Mouse (Mus musculus) gonadal fat pad, adult 2 months (tissue): ENCODE measurements around the gene Vamp8. TPM values are rescaled to one million over a fixed set of nuclear protein-coding genes. Genes with fewer than 3 reads are reported as not detected.

Source experiments
- DNase-seq: peaks from one replicate; pipeline ENCODE4 v3.0.0-alpha.2; 2012; ENCODE audit warnings: low read depth
- polyA plus RNA-seq: library from polyadenylated mRNA; depleted of rRNA; stranded (reverse); fragments of >200 nt; gene quantifications from 2 replicates; pipeline ENCODE4 v1.2.3, GENCODE M21; 2012

Gene Vamp8
- polyA plus RNA-seq, 1 experiment, result 190 TPM

GRCm38 (mm10) chr6:72371571-72371970, 18.9 kb downstream of the Vamp8 start:
- DNase-seq, result no peak

DNA sequence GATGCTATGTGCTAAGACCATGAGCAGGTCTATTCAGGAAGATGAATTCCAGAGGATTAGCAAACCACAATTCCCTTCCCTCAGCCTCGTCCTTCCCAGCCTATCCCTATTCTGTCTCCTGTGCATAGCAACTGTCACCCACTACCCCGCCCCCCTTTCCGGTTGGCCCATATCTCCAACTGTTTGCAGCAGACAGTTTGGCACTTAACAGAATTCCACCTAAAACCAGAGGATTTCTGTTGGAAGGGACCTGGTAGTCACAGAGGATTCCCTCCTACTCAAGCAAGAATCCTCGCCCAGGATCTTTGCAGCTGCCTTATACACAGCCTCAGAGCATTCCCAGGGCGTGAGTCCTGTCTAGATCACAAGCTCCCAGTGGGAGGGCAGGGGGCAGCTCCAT, 19.4 kb downstream of the Vamp8 start:
- no peak for DNase-seq

DNA sequence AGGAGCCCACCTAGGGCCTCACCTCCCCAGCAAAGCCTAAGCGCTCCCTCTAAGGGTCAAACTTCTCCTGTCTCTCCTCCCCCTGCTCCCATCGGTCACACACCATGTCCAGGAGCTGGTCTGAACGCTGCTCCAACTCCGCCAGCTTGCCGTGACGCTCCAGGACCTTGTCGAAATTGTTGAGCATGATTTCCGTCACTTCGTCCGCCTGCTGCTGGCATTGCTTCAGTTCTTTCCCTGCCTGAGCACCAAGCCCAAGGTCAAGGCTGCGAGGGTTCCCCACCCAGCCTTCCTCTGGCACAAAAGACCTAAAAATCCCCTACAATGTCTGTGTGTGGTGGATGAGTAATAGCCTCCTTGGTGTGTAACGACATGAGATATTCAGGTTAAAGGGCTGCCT, 20.4 kb downstream of the Vamp8 start:
- no peak for DNase-seq

- no peak for DNase-seq
These were observed 20.9 kb downstream of the Vamp8 start for GRCm38 (mm10) chr6:72369557-72369956.

DNA sequence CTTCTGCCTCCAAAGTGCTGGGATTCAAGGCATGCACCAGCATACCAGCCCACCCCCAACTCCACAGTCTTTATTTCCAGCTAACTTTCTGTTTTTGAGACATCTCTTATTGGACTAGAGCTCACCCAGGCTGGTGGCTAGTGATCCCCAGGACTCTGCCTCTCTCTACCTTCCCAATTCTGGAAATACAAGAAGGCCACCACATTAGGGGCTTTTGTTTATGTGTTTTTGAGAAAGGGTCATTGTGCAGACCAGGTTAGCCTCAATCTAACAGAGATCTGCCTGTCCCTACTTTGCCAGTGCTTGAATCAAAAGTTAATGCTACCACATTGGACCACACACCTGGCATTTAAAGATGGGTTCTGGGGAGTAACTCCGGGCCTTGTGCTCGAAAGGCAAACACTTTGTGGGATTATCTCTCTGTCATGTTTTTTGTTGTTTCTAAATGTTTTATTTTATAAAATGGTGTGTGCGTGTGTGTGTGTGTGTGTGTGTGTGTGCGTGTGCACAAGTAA, 23.0 kb downstream of the Vamp8 start:
- no peak for DNase-seq

DNA sequence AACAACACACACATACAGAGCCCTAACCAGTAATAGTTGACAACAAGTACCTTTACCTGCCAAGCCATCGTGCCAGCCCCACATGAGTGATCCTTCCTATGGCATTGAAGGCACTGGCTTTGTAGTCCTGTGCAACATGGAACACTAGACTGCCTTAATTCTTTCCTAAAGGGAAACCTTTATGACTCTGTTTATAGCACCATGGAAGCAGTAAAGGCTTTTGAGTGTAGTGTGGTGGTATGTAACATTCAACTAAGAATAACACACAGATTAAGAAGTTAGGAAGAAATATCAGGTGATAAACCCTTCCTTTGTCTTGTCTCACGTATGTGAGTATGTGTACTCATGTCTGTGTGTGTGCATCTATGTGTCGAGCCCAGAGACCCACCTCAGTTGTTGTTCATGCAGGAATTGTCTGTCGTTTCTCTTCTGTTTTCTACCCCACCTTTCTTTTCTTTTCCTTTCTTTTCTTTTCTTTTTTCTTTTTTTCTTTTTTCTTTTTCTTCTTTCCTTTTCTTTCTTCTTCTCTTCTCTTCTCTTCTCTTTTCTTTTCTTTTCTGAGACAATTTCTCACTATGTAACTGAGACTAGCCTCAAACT, 23.6 kb downstream of the Vamp8 start, which contains the start of gene Rnf181:
Gene Rnf181, minus strand, starts transcription at position 113 of the 600 bp plus-strand sequence.
- no peak for DNase-seq

DNA sequence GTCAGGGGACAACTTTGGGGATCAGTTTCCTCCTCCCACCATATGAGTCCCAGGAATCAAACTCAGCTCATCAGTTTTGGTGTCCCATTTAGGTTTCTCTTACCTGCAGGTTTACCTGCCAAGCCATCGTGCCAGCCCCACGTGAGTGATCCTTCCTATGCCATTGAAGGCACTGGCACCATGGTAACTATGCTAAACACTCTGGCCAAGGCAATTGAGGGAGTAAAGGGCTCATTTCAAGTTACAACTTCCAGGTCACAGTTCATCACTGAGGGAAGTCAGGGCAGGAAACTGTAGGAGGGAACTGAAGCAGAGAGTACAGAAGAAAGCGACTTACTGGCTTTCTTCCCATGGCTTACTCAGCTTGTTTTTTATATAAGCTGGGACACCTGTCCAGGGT, 24.2 kb downstream of the Vamp8 start:
- DNase-seq, result no peak

GRCm38 (mm10) chr6:72364985-72365384, 25.5 kb downstream of the Vamp8 start:
- DNase-seq, result no peak

GRCm38 (mm10) chr6:72364009-72364408, 26.5 kb downstream of the Vamp8 start:
- DNase-seq, result no peak

GRCm38 (mm10) chr6:72362132-72363028, 28.1 kb downstream of the Vamp8 start:
- peak; percentile 91 for DNase-seq

DNA sequence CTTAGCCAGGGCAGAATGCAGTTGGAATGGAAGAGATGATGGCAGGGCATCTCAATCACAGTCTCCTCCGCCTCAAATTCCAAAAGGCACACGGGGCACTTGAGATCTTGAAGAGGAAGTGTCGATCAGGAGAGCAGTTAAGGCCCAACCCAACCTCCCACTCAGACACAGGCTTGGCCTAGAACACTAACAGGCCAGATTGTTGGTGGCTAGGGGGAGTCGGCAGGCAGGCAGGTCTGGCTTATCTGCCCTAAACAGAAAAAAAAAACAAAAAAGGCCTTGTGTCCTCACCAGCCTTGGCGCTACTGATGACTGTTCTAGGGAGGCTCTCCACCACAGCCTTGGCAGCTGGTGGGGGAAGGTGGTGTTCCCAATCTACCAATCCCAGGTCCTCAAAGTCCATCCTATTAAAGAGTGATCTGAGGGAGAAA, 29.4 kb downstream of the Vamp8 start:
- DNase-seq, result no peak

DNA sequence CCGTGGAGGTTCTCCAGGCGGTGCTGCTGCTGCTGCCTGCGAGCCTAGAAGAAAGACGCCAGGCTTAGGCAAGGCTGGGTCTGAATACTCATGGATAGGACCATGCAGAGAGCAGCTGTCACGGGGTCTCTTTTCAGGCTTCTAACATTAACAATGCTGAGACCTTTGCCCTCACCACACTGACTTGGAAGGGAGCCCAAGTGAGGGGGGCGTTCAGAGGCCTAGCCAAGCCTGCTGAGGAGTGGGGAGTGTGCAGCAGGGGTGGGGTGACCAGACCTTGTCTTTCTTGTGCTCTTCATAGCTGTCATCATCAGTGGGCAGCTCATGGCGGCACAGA, 29.9 kb downstream of the Vamp8 start:
- DNase-seq, result no peak

DNA sequence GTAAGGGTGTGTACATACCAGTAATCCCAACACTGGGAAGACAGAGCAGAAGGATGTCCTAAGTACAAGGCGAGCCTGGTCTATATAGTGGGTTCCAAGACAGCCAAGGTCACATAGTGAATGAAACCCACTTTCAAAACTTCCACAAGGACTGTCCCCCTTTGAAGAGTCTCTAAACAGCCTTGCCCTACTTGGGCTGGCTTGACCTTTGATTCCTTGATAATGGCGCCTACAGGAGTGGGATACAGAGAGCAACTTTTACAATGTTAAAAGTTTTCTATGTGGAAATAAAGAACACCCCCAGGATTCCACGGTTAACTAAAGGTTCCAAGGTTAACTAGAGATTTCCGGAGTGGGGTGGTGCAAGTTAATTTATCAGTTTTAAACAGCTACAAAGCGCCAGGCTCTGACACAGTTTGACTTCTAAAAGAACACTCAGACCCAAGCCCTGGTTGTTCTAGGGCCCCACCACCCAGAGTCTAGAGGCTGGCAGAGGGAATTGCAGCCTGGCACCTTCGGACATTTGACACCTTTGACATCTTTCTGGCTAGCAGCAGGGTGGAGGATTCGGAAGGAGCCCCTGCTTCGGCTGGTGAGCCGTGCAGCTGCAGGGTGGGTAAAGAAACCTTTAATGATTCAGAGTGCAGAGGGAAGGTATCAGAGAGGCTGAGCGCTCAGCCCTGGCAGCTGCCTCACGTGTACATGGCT, 30.5 kb downstream of the Vamp8 start:
- DNase-seq, result no peak

GRCm38 (mm10) chr6:72359343-72359742, 31.2 kb downstream of the Vamp8 start:
- no peak for DNase-seq

GRCm38 (mm10) chr6:72358086-72358764, 32.3 kb downstream of the Vamp8 start:
- DNase-seq, result no peak

DNA sequence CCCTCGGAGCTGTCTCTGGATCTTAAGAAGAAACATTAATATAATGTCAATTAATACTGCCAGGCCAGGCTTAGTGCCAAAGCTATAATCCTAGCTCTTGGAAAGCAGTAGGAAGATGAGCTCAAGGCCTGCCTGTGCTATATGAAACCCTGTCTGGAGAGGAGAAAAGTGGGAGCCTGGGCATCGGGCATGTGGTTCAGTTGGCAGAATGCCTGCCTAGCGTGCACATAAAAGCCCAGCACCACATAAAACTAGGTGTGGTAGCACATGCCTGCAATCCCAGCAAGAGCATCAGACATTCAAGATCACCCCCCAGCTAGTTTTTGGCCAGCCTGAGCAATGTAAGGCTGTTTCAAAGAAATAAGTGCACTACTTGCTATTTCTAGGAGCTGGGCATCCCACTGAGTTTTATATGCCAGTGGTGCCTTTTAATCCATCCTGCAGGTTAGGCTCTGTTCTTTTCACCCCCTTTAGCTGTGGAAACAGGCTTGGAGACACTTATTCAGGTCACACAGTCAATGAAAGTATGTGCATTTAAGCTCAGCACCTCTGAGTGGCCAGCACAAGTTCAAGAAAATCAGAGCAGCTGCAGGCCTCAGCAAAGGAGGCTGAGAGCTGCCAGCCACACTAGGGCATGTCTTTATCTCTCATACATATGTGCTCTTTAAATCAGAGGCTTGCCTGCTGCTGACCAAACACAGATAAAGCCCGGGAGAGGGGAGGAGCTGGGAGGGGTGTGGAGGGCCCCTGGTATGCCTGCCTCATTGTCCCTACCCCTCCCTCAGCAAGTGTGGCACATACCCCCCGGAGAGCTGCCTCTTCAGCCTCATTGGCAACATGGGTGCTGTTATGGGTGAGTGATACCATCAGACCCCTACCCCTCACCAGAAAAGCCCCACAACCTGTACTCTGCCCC, 33.1 kb downstream of the Vamp8 start:
- no peak for DNase-seq

DNA sequence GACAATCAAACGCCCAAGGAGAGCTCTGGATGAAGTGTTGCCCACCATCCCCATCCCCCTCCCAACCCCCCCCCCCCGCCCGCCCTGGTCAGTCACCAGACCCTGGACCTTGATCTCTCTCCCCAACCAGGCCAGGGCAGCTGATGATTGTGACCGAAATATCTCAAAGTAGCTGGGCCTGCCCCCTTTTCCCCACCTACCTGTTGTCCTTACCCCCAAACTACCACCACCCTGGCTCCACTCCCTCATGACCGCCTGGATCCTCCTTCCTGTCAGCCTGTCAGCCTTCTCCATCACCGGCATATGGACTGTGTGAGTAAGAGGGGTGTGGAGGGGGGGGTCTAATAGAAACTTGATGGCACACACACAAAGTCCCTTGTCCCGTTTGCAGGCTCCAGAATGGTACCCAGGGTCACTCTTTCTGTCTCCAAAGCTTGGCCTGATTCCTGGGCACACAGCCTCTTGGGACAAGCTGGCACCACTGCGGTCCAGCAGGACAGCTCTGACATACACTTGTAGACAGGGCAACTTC, 34.4 kb downstream of the Vamp8 start:
- DNase-seq, result no peak

DNA sequence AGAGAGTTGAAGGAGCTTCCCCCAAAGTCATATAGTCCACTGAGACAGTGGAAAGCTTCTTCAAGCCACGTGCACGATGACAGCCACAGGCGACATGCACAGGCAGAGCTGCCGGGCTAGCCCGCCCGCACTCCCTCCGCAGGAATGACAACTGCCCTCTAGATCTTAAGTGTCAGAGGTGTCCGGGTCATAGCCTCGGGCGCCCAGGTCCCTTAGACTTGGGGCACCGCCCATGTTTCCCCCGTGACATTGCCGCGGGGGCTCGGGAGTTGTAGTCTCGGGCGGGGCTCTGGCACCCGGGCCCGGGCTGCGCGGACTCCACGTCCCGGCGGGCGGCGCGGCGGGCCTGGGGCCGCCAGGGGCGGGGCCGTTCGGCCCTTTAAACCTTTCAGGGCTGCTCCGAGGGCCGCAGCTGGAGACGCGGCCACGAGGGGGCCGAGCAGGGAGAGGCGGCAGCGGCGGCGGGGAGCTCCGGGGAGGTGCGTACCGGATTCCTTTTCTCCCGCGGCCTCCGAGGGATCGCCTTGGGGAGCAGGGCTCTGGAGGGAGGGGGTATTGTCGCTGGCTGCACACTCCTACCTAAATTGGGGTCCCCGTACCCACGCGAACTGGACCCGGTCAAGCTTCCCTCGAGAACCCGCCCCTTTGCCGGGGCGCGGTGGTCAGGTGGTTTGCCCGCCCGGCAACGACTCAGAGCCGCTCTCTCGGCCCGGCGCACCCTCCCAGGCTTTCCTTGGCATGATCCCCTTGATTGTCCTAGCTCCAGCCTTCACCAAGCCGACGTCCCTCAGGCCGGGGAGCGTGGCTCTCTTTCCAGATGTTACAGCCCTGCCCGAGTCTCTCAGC, 35.2 kb downstream of the Vamp8 start, which contains the start of gene Tmem150a:
Gene Tmem150a, plus strand, starts transcription at position 382 of the 846 bp plus-strand sequence.
- DNase-seq, result no peak

GRCm38 (mm10) chr6:72354025-72354424, 36.5 kb downstream of the Vamp8 start:
- no peak for DNase-seq
